Mouse (Mus musculus) midbrain, embryonic 11.5 days (tissue): Measurements from ENCODE around the gene Derl3. TPM values are rescaled to one million over a fixed set of nuclear protein-coding genes. Genes with fewer than 3 reads are reported as not detected.
A peak's percentile ranks its signal among the peaks of the same experiment; 100 is the strongest.
"Not testable (repeated sequence)": the region's sequence is repeated elsewhere in the genome, so short reads cannot be mapped to it uniquely, and the experiment has no call there.

Experiments used
- ATAC-seq: fragments of 200-750 bp; cut with Nextera tagmentation; 2 replicates; pipeline ENCODE4 v1.8.0; 2017; ENCODE audit warnings: moderate TSS enrichment, moderate library complexity; ENCODE audit not compliant: low FRiP score
- DNase-seq: peaks from one replicate; pipeline ENCODE4 v3.0.0; 2015; ENCODE audit warnings: low spot score; ENCODE audit errors: missing footprints
- H3K27ac ChIP-seq: fragments of 300-500 bp; sonication (generic); 2 replicates; pipeline ENCODE4 v1.5.1; 2014; ENCODE audit warnings: low read depth, low read length
- H3K27me3 ChIP-seq: fragments of 300-500 bp; sonication (generic); 2 replicates; pipeline ENCODE4 v1.6.1; 2014; ENCODE audit warnings: mild to moderate bottlenecking, low read length, moderate library complexity, mixed read lengths; ENCODE audit not compliant: control insufficient read depth, insufficient read depth
- H3K36me3 ChIP-seq: fragments of 300-500 bp; sonication (generic); 2 replicates; pipeline ENCODE4 v1.6.1; 2014; ENCODE audit warnings: mild to moderate bottlenecking, low read length, moderate library complexity, mixed read lengths; ENCODE audit not compliant: control insufficient read depth, insufficient read depth
- H3K4me1 ChIP-seq: fragments of 300-500 bp; sonication (generic); 2 replicates; pipeline ENCODE4 v1.6.1; 2014; ENCODE audit warnings: low read length; ENCODE audit not compliant: control insufficient read depth, insufficient read depth
- H3K4me2 ChIP-seq: fragments of 300-500 bp; sonication (generic); 2 replicates; pipeline ENCODE4 v1.6.1; 2014; ENCODE audit warnings: mild to moderate bottlenecking, moderate library complexity
- H3K4me3 ChIP-seq: fragments of 300-500 bp; sonication (generic); 2 replicates; pipeline ENCODE4 v1.5.1; 2014; ENCODE audit warnings: low read depth, low read length
- H3K9ac ChIP-seq: fragments of 300-500 bp; sonication (generic); 2 replicates; pipeline ENCODE4 v1.6.1; 2014; ENCODE audit warnings: low read length
- H3K9me3 ChIP-seq: fragments of 300-500 bp; sonication (generic); 2 replicates; pipeline ENCODE4 v1.6.1; 2016; ENCODE audit warnings: low read length; ENCODE audit not compliant: control insufficient read depth
- WGBS: fragments of 180-500 bp; shearing (Covaris S2); extraction: QIAGEN DNeasy Blood & Tissue Kit; methylation state at CpG from one replicate; pipeline ENCODE4 v1.1.7; 2014; 5-methylcytosine and 5-hydroxymethylcytosine counted together
- polyA plus RNA-seq: library from polyadenylated mRNA; unstranded; fragments of >200 nt; fragmentation: Nextera tagmentation; extraction: Ambion mirVana; gene quantifications from 2 replicates; pipeline ENCODE4 v1.2.1, GENCODE M21; 2014

Gene Derl3
- polyA plus RNA-seq, 1 experiment from 2014 or later: 1.6 TPM

GRCm38 (mm10) chr10:75854096-75854495 lies 39.1 kb upstream of the Derl3 start:
- Histone ChIP-seq H3K4me1 (peaks cover 11% of the 10 kb centered on the region; the same call in 1 of the 2 replicates), H3K4me2 (no peak overlapping the region), H3K27ac (no peak overlapping the region), H3K9ac (no peak overlapping the region), H3K36me3 (0 out of 2 replicates have a peak, but pooled peaks cover 5% of the 10 kb centered on the region), H3K9me3 (no peaks in the 10 kb centered on the region), H3K4me3 (no peak overlapping the region), H3K27me3 (no peaks in the 10 kb centered on the region)
- 40% methylated on average over 5 of the region's 5 CpGs for WGBS
- ATAC-seq (no peak), DNase-seq (peak; percentile 69)

GRCm38 (mm10) chr10:75854791-75855190 lies 38.4 kb upstream of the Derl3 start:
- peaks cover 12% of the 10 kb centered on the region; the same call in 1 of the 2 replicates for H3K4me1 ChIP-seq
- H3K4me3 ChIP-seq: no peak overlapping the region
- no peaks in the 10 kb centered on the region for H3K9me3 ChIP-seq
- no peaks in the 10 kb centered on the region for H3K27me3 ChIP-seq
- H3K4me2 ChIP-seq: no peak overlapping the region
- WGBS: 82% methylated on average over 6 of the region's 6 CpGs
- H3K9ac ChIP-seq: no peak overlapping the region
- H3K36me3 ChIP-seq: 0 out of 2 replicates have a peak, but pooled peaks cover 5% of the 10 kb centered on the region
- ATAC-seq (no peak), DNase-seq (no peak)
- H3K27ac ChIP-seq: no peak overlapping the region

GRCm38 (mm10) chr10:75855416-75855981 lies 37.7 kb upstream of the Derl3 start:
- Histone ChIP-seq H3K4me1 (peaks cover 14% of the 10 kb centered on the region), H3K9ac (no peak overlapping the region), H3K9me3 (no peaks in the 10 kb centered on the region), H3K36me3 (0 out of 2 replicates have a peak, but pooled peaks cover 5% of the 10 kb centered on the region), H3K27me3 (no peaks in the 10 kb centered on the region), H3K27ac (no peak overlapping the region), H3K4me2 (no peak overlapping the region), H3K4me3 (no peak overlapping the region)
- no peak for ATAC-seq
- 91% methylated on average over 15 of the region's 15 CpGs for WGBS
- DNase-seq: peak; percentile 75

- DNase-seq: peak; percentile 80
- 85% methylated on average over 11 of the region's 11 CpGs for WGBS
- H3K9me3 ChIP-seq: no peaks in the 10 kb centered on the region
- no peak for ATAC-seq
- H3K4me2 ChIP-seq: no peak overlapping the region
- no peak overlapping the region for H3K4me3 ChIP-seq
- no peak overlapping the region for H3K27ac ChIP-seq
- no peak overlapping the region for H3K9ac ChIP-seq
- peaks cover 21% of the 10 kb centered on the region for H3K4me1 ChIP-seq
- H3K36me3 ChIP-seq: 0 out of 2 replicates have a peak, but pooled peaks cover 5% of the 10 kb centered on the region
- no peaks in the 10 kb centered on the region for H3K27me3 ChIP-seq
These were observed 36.9 kb upstream of the Derl3 start for GRCm38 (mm10) chr10:75856155-75856907.

- ATAC-seq: no peak
- 89% methylated on average over 3 of the region's 3 CpGs for WGBS
- no peaks in the 10 kb centered on the region for H3K9me3 ChIP-seq
These were observed 36.2 kb upstream of the Derl3 start for GRCm38 (mm10) chr10:75856976-75857375.

GRCm38 (mm10) chr10:75857598-75857997 lies 35.6 kb upstream of the Derl3 start:
- H3K4me2 ChIP-seq: no peak overlapping the region
- DNase-seq (peak; percentile 82), ATAC-seq (no peak)
- peaks cover 22% of the 10 kb centered on the region for H3K4me1 ChIP-seq
- H3K36me3 ChIP-seq: 0 out of 2 replicates have a peak, but pooled peaks cover 5% of the 10 kb centered on the region
- no peaks in the 10 kb centered on the region for H3K27me3 ChIP-seq
- no peak overlapping the region for H3K9ac ChIP-seq
- H3K4me3 ChIP-seq: no peak overlapping the region
- WGBS: 96% methylated on average over 4 of the region's 4 CpGs
- no peak overlapping the region for H3K27ac ChIP-seq
- H3K9me3 ChIP-seq: no peaks in the 10 kb centered on the region

More at GRCm38 (mm10) chr10:75856976-75857375, 36.2 kb upstream of the Derl3 start:
- H3K4me2 ChIP-seq: no peak overlapping the region
- H3K9ac ChIP-seq: no peak overlapping the region
- no peak for DNase-seq
- 0 out of 2 replicates have a peak, but pooled peaks cover 5% of the 10 kb centered on the region for H3K36me3 ChIP-seq
- no peak overlapping the region for H3K4me3 ChIP-seq
- no peak overlapping the region for H3K27ac ChIP-seq
- H3K4me1 ChIP-seq: peaks cover 22% of the 10 kb centered on the region
- H3K27me3 ChIP-seq: no peaks in the 10 kb centered on the region

GRCm38 (mm10) chr10:75859107-75859746 lies 34.0 kb upstream of the Derl3 start:
- H3K4me3 ChIP-seq: peak overlapping the region; percentile 75
- no peak overlapping the region; the same call in 1 of the 2 replicates for H3K27ac ChIP-seq
- 2% methylated on average over 27 of the region's 27 CpGs for WGBS
- H3K36me3 ChIP-seq: 0 out of 2 replicates have a peak, but pooled peaks cover 5% of the 10 kb centered on the region
- ATAC-seq (peak; percentile 78), DNase-seq (peak; percentile 93)
- H3K4me1 ChIP-seq: peaks cover 22% of the 10 kb centered on the region
- H3K9ac ChIP-seq: peak overlapping the region; percentile 92
- H3K9me3 ChIP-seq: no peaks in the 10 kb centered on the region
- no peaks in the 10 kb centered on the region for H3K27me3 ChIP-seq
- H3K4me2 ChIP-seq: peak overlapping the region; percentile 73

- not testable (repeated sequence) for H3K36me3 ChIP-seq, H3K27me3 ChIP-seq, H3K9me3 ChIP-seq
- H3K4me3 ChIP-seq: peak within 1 kb of the TSS; percentile 75
- H3K4me1 ChIP-seq: peaks cover 22% of the 10 kb centered on the region
- peak; percentile 96 for ATAC-seq
- peak; percentile 100 for DNase-seq
- H3K27ac ChIP-seq: peak within 1 kb of the TSS; percentile 83
- peak within 1 kb of the TSS; percentile 92 for H3K9ac ChIP-seq
- under 1% methylated on average over 34 of the region's 46 CpGs for WGBS
- peak within 1 kb of the TSS; percentile 73 for H3K4me2 ChIP-seq
These were observed 33.3 kb upstream of the Derl3 start, which contains the start of gene Mif for GRCm38 (mm10) chr10:75859786-75860470. Gene Mif (minus strand): TSS chr10:75860240.
